Mouse (Mus musculus) liver, embryonic 15.5 days (tissue): Measurements from ENCODE around the gene Ethe1. TPM values are rescaled to one million over a fixed set of nuclear protein-coding genes. Genes with fewer than 3 reads are reported as not detected.
A peak's percentile ranks its signal among the peaks of the same experiment; 100 is the strongest.

Source experiments
- ATAC-seq: fragments of 200-750 bp; cut with Nextera tagmentation; 2 replicates; pipeline ENCODE4 v1.8.0; 2017; ENCODE audit warnings: moderate number of reproducible peaks, mild to moderate bottlenecking, moderate library complexity; ENCODE audit not compliant: insufficient read depth
- H3K27ac ChIP-seq: fragments of 300-500 bp; sonication (generic); replicated peaks from 2 replicates; pipeline ENCODE4 v1.5.1; 2015; ENCODE audit warnings: mild to moderate bottlenecking, inconsistent platforms
- H3K27me3 ChIP-seq: fragments of 300-500 bp; sonication (generic); 2 replicates; pipeline ENCODE4 v1.6.1; 2015; ENCODE audit warnings: mild to moderate bottlenecking, inconsistent platforms
- H3K36me3 ChIP-seq: fragments of 300-500 bp; sonication (generic); replicated peaks from 2 replicates; pipeline ENCODE4 v1.6.1; 2015; ENCODE audit warnings: moderate library complexity, mild to moderate bottlenecking, inconsistent platforms
- H3K4me1 ChIP-seq: fragments of 300-500 bp; sonication (generic); replicated peaks from 2 replicates; pipeline ENCODE4 v1.6.1; 2015; ENCODE audit warnings: inconsistent platforms
- H3K4me2 ChIP-seq: fragments of 300-500 bp; sonication (generic); 2 replicates; pipeline ENCODE4 v1.6.1; 2015; ENCODE audit warnings: moderate library complexity, mild to moderate bottlenecking, inconsistent platforms
- H3K4me3 ChIP-seq: fragments of 300-500 bp; sonication (generic); replicated peaks from 2 replicates; pipeline ENCODE4 v1.5.1; 2015; ENCODE audit warnings: mild to moderate bottlenecking, inconsistent platforms
- H3K9ac ChIP-seq: fragments of 300-500 bp; sonication (generic); 2 replicates; pipeline ENCODE4 v1.6.1; 2015; ENCODE audit warnings: moderate library complexity, mild to moderate bottlenecking, inconsistent platforms
- H3K9me3 ChIP-seq: fragments of 300-500 bp; sonication (generic); replicated peaks from 2 replicates; pipeline ENCODE4 v1.6.1; 2016; ENCODE audit warnings: inconsistent platforms
- WGBS: fragments of 180-500 bp; shearing (Covaris S2); methylation state at CpG from one replicate; pipeline ENCODE4 v1.1.7; 2015; ENCODE audit warnings: mixed read lengths; ENCODE audit not compliant: insufficient replicate concordance; 5-methylcytosine and 5-hydroxymethylcytosine counted together
- polyA plus RNA-seq: library from polyadenylated mRNA; unstranded; fragments of >200 nt; fragmentation: Nextera tagmentation; extraction: Ambion mirVana; gene quantifications from 2 replicates; pipeline ENCODE4 v1.2.1, GENCODE M21; 2015

Gene Ethe1
- polyA plus RNA-seq, 1 experiment from 2014 or later = 27.1 TPM

DNA sequence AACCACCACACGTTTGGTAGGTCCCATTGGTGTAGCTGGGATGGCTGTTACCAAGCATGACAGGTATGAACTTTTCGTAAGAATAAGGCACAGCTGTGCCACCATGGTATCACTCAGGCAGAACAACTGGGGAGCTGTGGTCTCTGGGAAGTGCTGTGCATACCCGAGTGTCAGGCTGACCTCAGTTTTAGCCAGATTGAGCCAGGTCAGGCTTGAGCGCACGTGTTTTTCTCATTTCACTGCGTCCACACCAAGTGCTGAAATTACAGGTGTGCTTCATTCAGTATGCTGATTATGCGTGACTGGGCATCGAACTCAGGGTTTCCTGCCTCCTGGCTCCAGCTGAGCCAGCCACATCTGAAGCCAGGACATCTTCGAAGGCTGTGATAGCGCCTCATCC, 31.6 kb upstream of the Ethe1 start:
- peaks cover 52% of the 10 kb centered on the region for H3K36me3 ChIP-seq
- 78% methylated on average over 10 of the region's 10 CpGs for WGBS
- no peak for ATAC-seq

DNA sequence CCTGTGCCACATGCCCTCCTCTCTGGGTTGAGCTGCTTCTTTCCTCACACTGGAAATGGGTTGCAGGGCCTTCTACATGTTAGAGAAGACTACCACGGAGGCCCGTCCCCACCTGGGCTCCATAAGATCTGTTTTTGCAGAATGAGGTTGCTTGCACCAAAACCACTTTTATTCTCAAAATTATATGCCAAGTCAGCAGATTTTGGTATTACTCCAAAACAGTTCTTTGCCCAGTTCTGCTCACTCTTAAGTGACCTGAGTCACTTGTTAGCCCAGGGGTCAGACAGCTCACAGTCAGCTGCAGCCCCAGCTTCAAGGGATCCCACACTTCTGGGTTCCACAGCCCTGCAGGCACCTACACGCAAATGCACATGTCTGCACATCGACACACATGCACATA, 25.9 kb upstream of the Ethe1 start:
- Histone ChIP-seq H3K9ac (no peak overlapping the region), H3K4me2 (no peak overlapping the region), H3K27ac (no peak overlapping the region), H3K4me1 (0 out of 2 replicates have a peak, but pooled peaks cover 3% of the 10 kb centered on the region), H3K4me3 (no peak overlapping the region), H3K36me3 (peaks cover 60% of the 10 kb centered on the region), H3K27me3 (no peaks in the 10 kb centered on the region), H3K9me3 (no peaks in the 10 kb centered on the region)
- no peak for ATAC-seq
- WGBS = 75% methylated on average over 4 of the region's 4 CpGs

More for the DNA sequence above, 31.6 kb upstream of the Ethe1 start:
- H3K27me3 ChIP-seq = no peaks in the 10 kb centered on the region
- H3K27ac ChIP-seq = no peak overlapping the region
- no peak overlapping the region for H3K4me3 ChIP-seq
- H3K4me1 ChIP-seq = peaks cover 6% of the 10 kb centered on the region; the same call in 1 of the 2 replicates
- H3K9ac ChIP-seq = no peak overlapping the region
- H3K4me2 ChIP-seq = no peak overlapping the region
- no peaks in the 10 kb centered on the region for H3K9me3 ChIP-seq

DNA sequence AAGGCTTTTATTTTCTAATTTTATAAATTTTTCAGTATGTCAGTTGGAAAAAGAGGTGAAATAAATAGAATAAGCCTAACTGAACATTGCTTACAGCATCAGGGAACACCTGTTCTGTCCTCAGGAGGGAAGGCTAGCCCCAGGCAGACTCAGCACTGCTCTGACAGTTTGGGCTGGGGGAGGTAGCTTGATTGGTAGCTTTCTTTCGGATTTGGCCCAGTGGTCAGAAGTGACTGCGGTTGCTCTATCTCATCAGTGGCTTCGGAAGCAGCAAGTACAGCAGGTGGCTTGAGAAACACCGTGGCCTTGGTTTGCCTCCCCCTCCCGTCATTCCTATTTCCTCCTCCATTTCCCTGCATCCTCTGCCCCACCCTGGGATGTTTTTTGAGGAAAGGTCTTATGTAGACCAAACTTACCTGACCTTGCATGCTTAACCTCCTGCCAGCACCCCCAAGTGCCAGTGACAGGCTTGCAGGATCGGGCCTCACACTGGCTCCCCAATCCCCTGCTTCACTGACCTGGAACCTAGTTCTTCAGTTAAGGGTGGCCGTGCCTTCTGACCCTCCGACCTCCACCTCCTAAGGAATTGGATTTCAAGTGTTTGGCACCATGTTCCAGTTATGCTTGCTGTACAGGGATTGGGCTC, 24.0 kb upstream of the Ethe1 start:
- Histone ChIP-seq H3K9me3 (no peaks in the 10 kb centered on the region), H3K4me3 (no peak overlapping the region), H3K4me2 (no peak overlapping the region), H3K9ac (no peak overlapping the region), H3K4me1 (0 out of 2 replicates have a peak, but pooled peaks cover 3% of the 10 kb centered on the region), H3K36me3 (peaks cover 75% of the 10 kb centered on the region), H3K27ac (no peak overlapping the region), H3K27me3 (no peaks in the 10 kb centered on the region)
- no peak for ATAC-seq
- WGBS = 82% methylated on average over 8 of the region's 8 CpGs

DNA sequence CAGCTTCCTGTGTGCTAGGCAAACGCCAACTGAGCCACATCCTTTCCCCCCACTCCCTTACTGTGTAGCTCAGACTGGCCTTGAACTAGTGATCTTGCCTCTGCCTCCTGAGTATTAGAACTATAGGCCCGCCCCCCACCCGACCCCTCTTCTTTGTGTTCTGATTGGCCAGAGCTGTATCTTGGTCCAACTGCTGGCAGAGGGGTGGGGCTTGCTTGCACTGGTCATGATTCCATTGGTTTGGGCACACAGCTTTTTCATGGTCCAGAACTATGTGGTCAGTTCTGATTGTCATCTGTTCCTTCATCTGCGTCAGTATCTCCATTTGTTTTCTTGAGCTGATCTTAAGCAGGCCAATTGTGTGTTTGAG, 23.5 kb upstream of the Ethe1 start:
- no peak overlapping the region for H3K27ac ChIP-seq
- H3K4me3 ChIP-seq = no peak overlapping the region
- peaks cover 76% of the 10 kb centered on the region for H3K36me3 ChIP-seq
- no peak overlapping the region for H3K4me2 ChIP-seq
- no peak for ATAC-seq
- H3K4me1 ChIP-seq = 0 out of 2 replicates have a peak, but pooled peaks cover 3% of the 10 kb centered on the region
- no peak overlapping the region for H3K9ac ChIP-seq
- H3K27me3 ChIP-seq = no peaks in the 10 kb centered on the region
- H3K9me3 ChIP-seq = no peaks in the 10 kb centered on the region
- 68% methylated on average over 4 of the region's 4 CpGs for WGBS

DNA sequence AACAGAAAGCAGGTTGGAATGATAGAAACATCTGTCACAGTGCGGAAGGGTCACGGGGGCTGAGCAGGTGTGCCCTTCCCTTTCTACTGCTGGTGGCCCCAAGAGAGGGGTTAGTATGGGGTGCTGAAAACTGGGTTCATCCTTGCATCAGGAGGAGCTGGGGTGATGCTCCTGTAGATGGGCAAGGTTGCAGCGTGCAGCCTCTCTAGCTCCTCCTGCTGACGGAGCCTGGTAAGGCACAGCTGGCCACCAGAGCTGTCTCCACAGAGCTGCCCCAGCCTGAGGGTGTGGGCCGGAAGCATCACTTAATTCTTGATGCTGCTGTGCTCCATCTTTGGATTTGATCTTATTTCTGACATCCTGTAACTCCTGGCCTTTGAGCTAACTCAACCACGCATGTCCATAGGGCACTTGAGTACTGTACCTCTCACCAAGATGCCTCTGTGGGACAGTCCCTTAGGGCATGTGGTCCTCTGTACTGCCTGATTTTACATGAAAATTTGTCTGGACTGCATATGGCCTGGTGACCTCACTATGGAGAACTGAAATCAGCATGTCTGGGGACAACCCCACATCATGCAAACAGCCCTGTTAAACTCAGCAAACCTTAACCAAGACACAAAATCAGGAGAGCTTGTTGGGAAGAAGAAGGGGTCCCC, 22.6 kb upstream of the Ethe1 start:
- Histone ChIP-seq H3K9me3 (no peaks in the 10 kb centered on the region), H3K27me3 (no peaks in the 10 kb centered on the region), H3K27ac (no peak overlapping the region), H3K36me3 (peaks cover 71% of the 10 kb centered on the region), H3K4me1 (0 out of 2 replicates have a peak, but pooled peaks cover 3% of the 10 kb centered on the region), H3K4me3 (no peak overlapping the region), H3K9ac (no peak overlapping the region), H3K4me2 (no peak overlapping the region)
- ATAC-seq = peak; percentile 47; the same call in 1 of the 2 replicates
- WGBS = 64% methylated on average over 6 of the region's 6 CpGs

DNA sequence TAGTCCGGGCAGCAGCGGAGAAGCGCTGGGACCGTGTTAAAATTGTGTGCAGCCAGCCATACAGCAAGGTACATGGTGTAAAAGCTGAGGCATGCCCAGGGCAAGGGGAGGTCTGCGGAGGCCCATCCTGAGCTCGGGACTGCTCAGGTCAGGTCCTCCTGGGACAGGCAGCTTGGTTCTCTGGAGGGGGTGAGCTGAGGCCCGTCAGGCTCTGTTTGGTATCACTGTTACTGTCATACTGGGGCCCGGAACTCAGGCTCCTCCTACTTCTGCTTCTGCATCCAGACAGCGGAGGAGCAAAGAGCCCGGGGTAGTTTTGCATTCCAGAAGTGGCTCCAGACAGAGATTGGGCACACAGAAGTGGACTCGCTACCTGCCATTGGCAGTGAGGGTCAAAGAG, 21.7 kb upstream of the Ethe1 start:
- Histone ChIP-seq H3K9ac (no peak overlapping the region), H3K27me3 (no peaks in the 10 kb centered on the region), H3K9me3 (no peaks in the 10 kb centered on the region), H3K27ac (no peak overlapping the region), H3K4me2 (no peak overlapping the region), H3K36me3 (peaks cover 70% of the 10 kb centered on the region), H3K4me3 (no peak overlapping the region), H3K4me1 (0 out of 2 replicates have a peak, but pooled peaks cover 3% of the 10 kb centered on the region)
- ATAC-seq = no peak
- 78% methylated on average over 11 of the region's 11 CpGs for WGBS

DNA sequence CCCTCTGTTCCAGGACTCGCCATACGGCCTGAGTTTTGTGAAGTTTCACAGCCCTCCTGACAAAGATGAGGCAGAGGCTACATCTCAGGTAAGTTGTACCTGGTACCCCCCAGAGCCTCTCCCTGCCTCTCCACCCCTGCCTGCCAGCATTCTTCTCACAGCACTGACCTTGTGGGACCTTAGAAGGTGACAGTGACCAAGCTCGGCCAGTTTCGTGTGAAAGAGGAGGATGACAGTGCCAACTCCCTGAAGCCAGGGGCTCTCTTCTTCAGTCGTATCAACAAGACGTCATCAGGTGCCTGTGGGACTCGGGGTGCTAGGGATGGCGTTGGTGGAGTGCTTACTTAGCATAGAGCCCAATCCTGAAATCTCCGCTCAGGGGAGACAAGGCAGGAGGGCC, 21.1 kb upstream of the Ethe1 start:
- 85% methylated on average over 9 of the region's 9 CpGs for WGBS
- Histone ChIP-seq H3K4me1 (0 out of 2 replicates have a peak, but pooled peaks cover 3% of the 10 kb centered on the region), H3K27ac (no peak overlapping the region), H3K9ac (no peak overlapping the region), H3K9me3 (no peaks in the 10 kb centered on the region), H3K4me3 (no peak overlapping the region), H3K27me3 (no peaks in the 10 kb centered on the region), H3K36me3 (peaks cover 70% of the 10 kb centered on the region), H3K4me2 (no peak overlapping the region)
- no peak for ATAC-seq

DNA sequence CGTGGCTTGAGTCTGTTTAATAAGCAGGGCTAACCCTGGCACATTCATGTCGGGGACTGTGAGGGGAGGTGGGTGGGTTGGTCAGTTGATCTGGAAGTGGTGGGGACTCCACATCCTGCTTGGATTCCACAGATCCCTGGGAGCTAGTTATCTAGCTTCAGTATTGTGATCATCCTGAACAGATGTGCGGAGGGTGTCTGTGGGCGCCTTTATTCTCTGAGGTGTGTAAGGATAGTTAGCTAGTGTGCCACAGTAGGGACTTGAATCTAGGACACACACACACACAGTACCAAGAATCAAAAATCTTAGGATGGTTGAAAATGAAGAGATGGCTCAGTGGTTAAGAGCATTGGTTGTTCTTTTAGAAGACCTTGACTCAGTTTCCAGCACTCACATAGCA, 18.8 kb upstream of the Ethe1 start:
- H3K4me1 ChIP-seq = 0 out of 2 replicates have a peak, but pooled peaks cover 10% of the 10 kb centered on the region
- WGBS = 72% methylated on average over 4 of the region's 4 CpGs
- no peak overlapping the region for H3K9ac ChIP-seq
- no peak overlapping the region for H3K27ac ChIP-seq
- H3K9me3 ChIP-seq = no peaks in the 10 kb centered on the region
- no peak overlapping the region for H3K4me3 ChIP-seq
- ATAC-seq = no peak
- peaks cover 53% of the 10 kb centered on the region for H3K36me3 ChIP-seq
- H3K27me3 ChIP-seq = no peaks in the 10 kb centered on the region
- H3K4me2 ChIP-seq = no peak overlapping the region

DNA sequence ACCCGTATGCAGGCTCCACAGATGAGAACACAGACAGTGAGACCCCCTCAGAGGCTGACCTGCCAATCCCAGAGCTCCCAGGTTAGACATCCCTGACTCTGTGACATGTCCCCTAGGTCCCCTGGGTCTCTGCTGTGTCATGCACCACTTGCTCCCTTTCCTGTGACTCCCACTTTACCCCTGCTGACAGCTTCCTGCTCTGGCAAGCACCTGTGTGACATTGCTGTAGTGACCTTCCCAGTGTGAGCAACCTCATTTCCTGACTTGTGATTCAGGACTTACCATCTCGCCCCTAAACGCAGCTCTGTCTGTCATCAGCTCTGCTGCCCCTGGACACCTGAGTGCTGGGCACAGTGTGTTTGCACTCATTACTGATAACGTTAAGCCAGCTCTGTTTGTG, 16.3 kb upstream of the Ethe1 start:
- no peaks in the 10 kb centered on the region for H3K9me3 ChIP-seq
- H3K4me3 ChIP-seq = no peak overlapping the region
- H3K9ac ChIP-seq = no peak overlapping the region
- no peak overlapping the region for H3K4me2 ChIP-seq
- ATAC-seq = no peak
- peaks cover 39% of the 10 kb centered on the region for H3K36me3 ChIP-seq
- H3K27ac ChIP-seq = no peak overlapping the region
- 73% methylated on average over 4 of the region's 4 CpGs for WGBS
- no peaks in the 10 kb centered on the region for H3K27me3 ChIP-seq
- peaks cover 20% of the 10 kb centered on the region; the same call in 1 of the 2 replicates for H3K4me1 ChIP-seq

DNA sequence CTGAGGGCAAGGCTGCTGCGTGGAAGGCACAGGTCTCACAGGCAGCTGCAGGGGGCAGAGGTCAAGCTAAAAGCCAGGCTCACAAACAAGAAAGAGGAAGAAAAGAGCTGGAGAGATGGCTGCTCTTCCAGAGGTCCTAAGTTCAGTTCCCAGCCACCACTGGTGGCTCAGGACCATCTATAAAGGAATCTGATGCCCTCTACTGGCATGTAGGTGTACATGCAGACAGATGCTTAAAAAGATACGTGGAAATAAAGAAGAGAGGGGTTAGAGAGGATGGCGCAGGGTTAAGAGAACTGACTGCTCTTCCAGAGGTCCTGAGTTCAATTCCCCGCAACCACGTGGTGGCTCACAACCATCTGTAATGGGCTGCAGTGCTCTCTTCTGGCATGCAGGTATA, 14.9 kb upstream of the Ethe1 start:
- H3K36me3 ChIP-seq = peaks cover 25% of the 10 kb centered on the region

DNA sequence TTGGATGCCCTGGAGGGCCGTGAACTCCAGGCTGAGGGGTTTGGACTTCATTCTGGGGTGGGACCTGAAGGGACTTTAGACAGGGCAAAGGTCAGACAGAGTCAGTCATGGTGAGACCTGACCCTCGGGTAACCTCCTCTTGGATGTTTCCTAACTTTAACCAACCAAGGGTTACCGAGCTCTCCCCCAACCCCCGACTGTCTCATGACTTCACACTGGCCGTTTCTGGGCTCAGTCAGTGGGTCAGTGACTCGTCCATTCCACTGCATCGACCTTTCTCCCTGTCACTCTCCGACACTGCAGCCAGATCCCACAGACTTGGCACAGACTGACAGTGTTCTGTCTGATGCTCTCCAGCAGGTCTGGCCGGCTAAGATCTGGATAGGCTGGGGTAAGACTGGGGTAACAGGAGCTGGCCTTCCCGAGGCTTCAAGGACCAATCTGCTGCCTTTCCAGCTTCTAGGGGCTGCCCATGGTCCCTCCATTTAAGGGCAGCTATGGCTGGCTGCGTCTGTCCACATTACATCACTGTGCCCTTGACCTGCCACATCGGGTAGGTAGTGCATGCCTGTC, 13.0 kb upstream of the Ethe1 start:
- Histone ChIP-seq H3K36me3 (0 out of 2 replicates have a peak, but pooled peaks cover 12% of the 10 kb centered on the region), H3K4me1 (peaks cover 20% of the 10 kb centered on the region; the same call in 1 of the 2 replicates), H3K9me3 (no peaks in the 10 kb centered on the region), H3K4me3 (no peak overlapping the region), H3K27me3 (no peaks in the 10 kb centered on the region), H3K27ac (peak overlapping the region; percentile 61; the same call in 1 of the 2 replicates), H3K9ac (no peak overlapping the region), H3K4me2 (no peak overlapping the region; the same call in 1 of the 2 replicates)
- WGBS = 56% methylated on average over 12 of the region's 12 CpGs
- ATAC-seq = peak; percentile 63

More for the DNA sequence above, 14.9 kb upstream of the Ethe1 start:
- no peak for ATAC-seq
- no peaks in the 10 kb centered on the region for H3K27me3 ChIP-seq
- 61% methylated on average over 5 of the region's 5 CpGs for WGBS
- no peaks in the 10 kb centered on the region for H3K9me3 ChIP-seq
- H3K4me3 ChIP-seq = no peak overlapping the region
- H3K9ac ChIP-seq = no peak overlapping the region
- no peak overlapping the region for H3K4me2 ChIP-seq
- H3K27ac ChIP-seq = no peak overlapping the region
- peaks cover 20% of the 10 kb centered on the region; the same call in 1 of the 2 replicates for H3K4me1 ChIP-seq
